Mouse (Mus musculus): Measurements from ENCODE around the gene Pbx1.

The Pbx1 gene

DNA sequence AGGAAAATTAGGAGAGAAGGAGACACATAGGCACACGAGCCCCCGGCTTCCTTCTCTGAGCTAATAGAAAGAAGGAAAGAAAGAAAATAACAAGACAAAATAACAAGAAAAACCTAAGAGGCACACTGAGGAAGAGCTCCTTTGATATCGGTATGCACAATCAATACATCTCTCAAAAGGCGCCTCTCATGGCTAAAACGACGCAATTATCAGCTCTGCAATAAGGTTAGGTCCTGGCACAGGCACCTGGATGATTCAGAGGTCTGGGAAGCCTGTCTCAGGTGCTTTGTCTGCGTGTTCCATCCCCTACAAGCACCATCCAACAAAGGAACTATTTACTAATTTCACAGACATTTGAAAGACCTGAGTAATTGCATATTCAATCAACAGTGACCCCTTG lies 5.8 kb downstream of the Pbx1 start:
- in situ Hi-C loops (cut with MboI, MseI): no loop called here

GRCm38 (mm10) chr1:168425017-168425705 lies 6.9 kb downstream of the Pbx1 start:
- in situ Hi-C loops (cut with MboI, MseI): no loop called here

DNA sequence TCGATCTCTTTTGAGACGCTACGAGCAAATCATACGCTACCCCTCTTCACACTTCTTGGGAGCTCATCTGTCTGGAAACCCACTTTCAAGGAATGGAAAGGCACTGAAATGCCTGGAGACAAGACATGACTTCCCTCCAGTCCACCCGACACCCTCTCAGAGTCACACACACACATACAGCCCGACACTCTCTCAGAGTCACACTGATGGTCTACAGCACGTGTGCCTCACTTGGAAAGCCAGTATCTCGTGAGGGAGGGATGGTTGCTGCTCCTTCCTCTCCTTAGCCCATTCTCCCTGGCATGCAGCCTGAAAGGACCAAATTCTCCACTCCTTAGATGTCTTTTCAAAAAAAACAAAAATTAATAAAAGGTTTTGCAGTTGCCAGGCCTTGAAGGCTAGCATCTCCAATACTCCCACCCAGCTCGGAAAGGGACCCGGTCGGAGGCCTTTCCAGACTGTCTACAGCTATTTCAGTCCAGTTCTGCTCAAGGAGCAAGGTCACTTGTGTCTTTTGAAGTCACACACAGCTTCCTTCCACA lies 8.6 kb downstream of the Pbx1 start:
- in situ Hi-C loops (cut with MboI, MseI): no loop called here

- in situ Hi-C loops (cut with MboI, MseI): no loop called here
Measured at GRCm38 (mm10) chr1:168418903-168419302, 13.2 kb downstream of the Pbx1 start.

- in situ Hi-C loops (cut with MboI, MseI): no loop called here
Measured at GRCm38 (mm10) chr1:168417626-168418025, 14.4 kb downstream of the Pbx1 start.

DNA sequence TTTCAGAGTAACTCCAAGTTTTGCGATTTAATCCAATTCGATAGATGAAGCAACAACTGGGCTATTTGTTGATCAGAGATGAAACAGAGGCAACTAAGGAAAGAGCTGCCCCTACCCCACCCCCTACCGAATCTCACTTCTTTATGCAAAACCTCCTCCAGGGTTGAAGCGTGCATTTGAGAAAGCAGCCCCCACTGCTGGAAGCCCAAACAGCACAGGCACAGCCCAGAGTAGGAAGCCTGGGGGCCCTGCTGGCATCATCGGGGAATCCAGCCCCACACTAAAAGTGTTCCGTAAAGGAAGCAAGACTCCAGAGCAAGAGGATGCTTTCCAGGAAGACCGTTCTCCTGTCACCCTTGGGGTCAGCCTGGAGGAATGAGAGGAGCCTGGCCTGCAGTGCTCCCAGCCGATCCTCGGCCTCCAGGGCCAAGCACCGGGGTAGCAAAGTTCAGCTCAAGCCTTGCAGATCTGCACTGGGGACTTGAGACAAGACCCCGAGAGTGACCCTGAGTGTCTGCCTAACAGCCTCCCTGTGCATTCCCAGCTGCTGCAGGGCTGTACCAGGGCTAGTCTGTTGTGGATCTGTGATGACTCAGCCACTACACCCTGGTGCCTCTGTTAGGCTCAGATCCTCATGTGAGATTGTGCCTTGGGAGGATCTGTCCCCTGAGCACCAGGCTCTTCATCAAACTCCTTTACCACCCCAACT lies 15.2 kb downstream of the Pbx1 start:
- in situ Hi-C loops (cut with MboI, MseI): no loop called here

DNA sequence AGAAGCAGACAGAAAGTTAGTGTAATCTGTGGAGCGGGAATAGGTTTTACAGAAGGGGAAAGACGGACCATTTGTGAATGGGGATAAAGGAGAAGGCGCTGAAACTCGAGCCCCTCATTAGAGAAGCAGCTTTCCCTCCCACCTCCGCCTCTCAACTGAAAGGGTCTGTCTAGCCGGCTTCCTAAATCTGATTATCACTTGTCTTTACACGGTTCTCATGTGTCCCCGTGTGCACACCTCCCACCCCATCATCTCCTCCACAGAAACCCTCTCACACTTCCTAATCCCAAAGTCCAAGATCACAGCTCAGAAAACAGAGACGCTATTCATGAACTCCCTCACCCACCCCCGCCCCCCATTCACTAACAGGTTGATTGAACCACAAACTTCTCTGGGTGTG lies 21.5 kb downstream of the Pbx1 start:
- in situ Hi-C loops (cut with MboI, MseI): no loop called here

DNA sequence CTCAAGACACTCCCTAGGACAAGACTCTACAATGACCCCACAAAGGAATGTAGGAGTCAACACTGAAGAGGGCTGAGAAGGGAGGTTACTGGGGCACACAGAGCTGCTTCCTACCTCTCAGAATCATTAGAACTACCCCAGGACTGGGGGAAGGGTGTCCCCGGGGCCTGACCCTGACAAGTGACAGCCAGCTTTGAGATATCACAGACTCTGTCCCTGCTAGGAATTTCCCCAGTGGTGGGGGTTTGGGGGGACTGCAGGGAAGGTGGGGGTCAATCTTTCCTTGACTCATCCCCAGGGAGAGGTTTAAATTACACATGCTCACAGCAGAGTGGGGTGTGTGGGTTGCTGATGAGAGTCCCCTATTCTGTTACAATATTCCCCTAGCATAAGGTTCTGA lies 22.0 kb downstream of the Pbx1 start:
- in situ Hi-C loops (cut with MboI, MseI): no loop called here

DNA sequence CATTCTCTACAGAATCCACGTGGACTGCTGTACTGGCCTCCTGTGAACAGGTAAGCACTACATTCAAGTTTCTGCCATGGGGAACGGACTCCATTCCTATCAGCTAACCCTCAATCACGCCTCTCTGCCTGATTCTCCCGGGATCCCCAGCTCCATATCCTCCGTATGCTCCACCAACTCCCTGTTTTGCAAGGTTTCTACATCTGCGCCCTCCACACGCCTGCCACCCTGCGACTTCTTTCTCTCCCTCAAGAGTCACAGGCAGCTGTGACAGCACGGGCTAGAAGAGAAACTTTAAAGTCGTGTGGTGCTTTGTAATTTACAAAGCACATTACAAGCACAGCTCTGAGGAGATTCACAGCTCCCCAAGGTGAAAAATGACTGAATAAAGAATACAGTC lies 23.3 kb downstream of the Pbx1 start:
- in situ Hi-C loops (cut with MboI, MseI): no loop called here

- in situ Hi-C loops (cut with MboI, MseI): no loop called here
Measured at GRCm38 (mm10) chr1:168407958-168408357, 24.1 kb downstream of the Pbx1 start.

DNA sequence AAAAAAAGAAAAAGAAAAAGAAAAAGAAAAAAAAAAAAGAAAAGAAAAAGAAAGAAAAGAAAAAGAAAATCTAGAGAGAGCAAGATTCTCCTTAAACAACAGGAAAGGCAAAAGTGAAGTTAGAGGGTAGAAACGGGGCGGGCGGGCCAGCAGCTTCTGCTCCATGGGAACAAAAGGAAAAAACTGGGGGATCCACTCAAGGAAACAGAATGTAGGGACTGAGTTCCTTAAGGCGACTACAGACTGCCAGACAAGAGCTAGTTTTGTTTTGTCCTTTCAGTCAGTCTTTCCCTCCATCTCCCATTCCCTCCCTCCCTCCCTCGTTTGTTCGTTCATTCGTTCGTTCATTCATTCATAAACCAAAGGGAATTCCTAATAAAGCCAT lies 25.8 kb downstream of the Pbx1 start:
- in situ Hi-C loops (cut with MboI, MseI): no loop called here

GRCm38 (mm10) chr1:168405645-168406290 lies 26.3 kb downstream of the Pbx1 start:
- in situ Hi-C loops (cut with MboI, MseI): no loop called here

GRCm38 (mm10) chr1:168403529-168403928 lies 28.5 kb downstream of the Pbx1 start:
- in situ Hi-C loops (cut with MboI, MseI): no loop called here

GRCm38 (mm10) chr1:168402683-168403082 lies 29.4 kb downstream of the Pbx1 start:
- in situ Hi-C loops (cut with MboI, MseI): no loop called here

GRCm38 (mm10) chr1:168395523-168396159 lies 36.4 kb downstream of the Pbx1 start:
- in situ Hi-C loops (cut with MboI, MseI): no loop called here

- in situ Hi-C loops (cut with MboI, MseI): no loop called here
Measured at GRCm38 (mm10) chr1:168394535-168394934, 37.5 kb downstream of the Pbx1 start.

DNA sequence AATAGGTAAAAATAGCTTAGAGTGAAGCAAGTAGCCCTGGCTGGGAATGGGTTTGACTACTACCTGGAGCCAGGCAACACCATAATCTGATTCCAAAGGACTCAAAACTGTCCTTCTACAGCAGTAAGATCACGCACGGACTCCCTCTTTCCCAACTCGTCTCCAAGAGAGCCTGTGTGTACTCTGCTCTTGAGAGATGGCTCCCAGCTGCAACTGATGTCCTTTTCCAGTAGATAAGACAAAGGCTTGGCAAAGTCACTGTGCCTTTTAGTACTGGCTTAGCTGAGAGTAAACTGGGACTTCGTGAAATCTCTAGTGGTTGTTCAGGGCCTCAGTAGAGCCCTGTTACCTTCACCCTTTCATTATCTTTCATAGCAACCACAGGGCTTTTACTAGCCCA lies 38.6 kb downstream of the Pbx1 start:
- in situ Hi-C loops (cut with MboI, MseI): no loop called here

DNA sequence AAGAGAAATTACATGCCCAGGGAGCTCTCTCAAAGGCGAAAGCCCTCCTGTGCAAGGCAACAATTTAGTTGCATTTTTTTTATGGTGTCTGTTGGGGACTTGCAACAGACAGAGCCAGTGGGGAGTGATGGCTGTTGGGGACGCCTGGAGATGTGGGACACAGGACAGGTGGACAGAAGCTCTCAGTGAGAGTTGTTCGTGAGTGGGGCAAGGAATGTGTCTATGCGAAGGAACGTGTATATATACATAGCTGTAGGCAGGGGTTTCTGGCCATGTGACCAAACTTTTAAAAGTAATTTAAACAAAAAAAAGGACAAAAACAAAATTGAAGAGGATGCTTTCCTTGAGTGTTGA lies 39.6 kb downstream of the Pbx1 start:
- in situ Hi-C loops (cut with MboI, MseI): no loop called here

GRCm38 (mm10) chr1:168391617-168392499 lies 40.2 kb downstream of the Pbx1 start:
- in situ Hi-C loops (cut with MboI, MseI): no loop called here

- in situ Hi-C loops (cut with MboI, MseI): no loop called here
Measured at GRCm38 (mm10) chr1:168390748-168391147, 41.3 kb downstream of the Pbx1 start.

DNA sequence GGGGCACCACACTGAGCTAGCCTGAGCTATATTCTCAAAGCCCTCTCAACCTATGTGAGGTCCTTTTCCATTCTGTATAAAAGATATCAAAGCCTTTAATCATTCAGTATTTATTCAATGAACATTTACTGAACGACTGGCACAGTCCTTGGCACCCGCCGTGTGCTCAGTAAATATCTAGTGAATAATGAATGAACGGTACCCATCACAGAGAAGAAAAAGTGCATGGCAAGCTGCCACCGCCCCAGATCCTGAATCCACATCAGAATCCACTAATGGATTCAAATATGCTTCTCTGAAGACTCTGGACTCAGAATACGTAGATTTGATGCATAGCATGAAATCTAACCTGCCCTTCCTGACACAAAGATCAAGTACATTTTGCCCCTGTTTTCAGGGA lies 45.9 kb downstream of the Pbx1 start:
- in situ Hi-C loops (cut with MboI, MseI): no loop called here

Measured in regulatory T cell (primary cell).